Mouse (Mus musculus) bone marrow macrophage, adult 2 months (primary cell): ENCODE data around the gene She.

Source experiments
- CTCF ChIP-seq: IDR thresholded peaks from 2 replicates; pipeline ENCODE4 v1.5.1; 2012; ENCODE audit warnings: low read depth, mild to moderate bottlenecking, low read length, moderate library complexity
- POLR2A ChIP-seq: IDR thresholded peaks from 2 replicates; pipeline ENCODE4 v1.6.1; 2012; ENCODE audit warnings: mild to moderate bottlenecking, low read depth, low read length, borderline replicate concordance

DNA sequence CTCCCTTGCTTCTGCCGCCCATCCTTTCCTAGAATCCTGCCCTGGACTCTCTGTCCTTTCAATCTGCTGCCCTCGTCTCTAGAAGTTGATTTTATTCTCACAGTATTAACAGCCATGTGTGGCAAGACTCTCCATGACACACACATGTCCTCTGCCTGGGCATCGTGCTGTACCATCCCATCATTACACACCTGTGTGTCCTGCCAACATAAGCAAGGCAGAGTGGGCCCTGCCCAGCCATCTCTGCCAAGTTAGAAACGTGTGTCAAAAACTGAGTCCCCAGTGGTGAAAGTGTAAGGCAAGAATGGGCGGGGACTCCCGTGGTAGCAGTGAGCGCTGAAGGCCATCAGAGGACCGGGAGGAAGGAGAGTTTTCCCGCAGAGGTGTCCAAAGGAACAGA, 14.6 kb downstream of the She start:
- TF ChIP-seq CTCF = no peak
- TF ChIP-seq POLR2A = no peak
